Mouse (Mus musculus): ENCODE measurements around the gene Clrn3.

Gene Clrn3

GRCm38 (mm10) chr7:135487423-135487822 lies 41.0 kb downstream of the Clrn3 start:
- DNase-seq (ENCODE audit: low spot score in 2 of 2): peak; percentile 36 to 72

DNA sequence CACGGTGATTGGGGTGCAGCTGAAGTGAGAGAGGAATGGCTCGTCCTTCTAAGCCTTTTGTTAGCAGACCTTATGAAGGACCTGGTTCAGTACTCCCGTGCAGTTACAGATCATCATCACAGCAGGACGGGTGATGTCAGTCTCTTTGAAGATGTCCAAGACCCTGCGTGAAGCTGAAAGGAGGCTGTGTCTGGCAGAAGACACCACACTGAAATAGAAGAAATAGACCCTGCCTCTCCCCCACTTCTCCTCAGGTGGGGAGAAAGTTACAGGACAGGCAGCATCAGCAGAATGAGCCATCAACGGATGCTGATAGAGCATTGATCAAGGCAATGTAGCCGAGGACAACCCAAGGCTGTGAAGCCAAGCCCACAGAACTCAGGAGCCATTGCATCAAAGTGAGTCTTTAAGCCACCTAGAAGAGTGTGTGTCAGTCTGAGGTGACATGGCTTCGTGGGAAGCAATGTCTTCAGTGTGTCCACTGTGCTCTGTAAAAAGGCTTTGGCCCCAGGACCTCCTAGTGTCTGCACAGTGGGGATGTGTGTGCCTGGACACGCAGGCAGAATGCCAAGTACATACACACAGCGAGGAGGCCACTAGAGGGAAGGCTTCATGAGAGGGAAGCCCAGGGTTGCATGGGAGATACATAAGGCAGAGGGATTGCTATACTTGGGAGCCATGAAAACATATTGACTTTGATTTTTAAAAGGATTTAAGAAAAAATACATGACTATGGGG lies 41.6 kb downstream of the Clrn3 start:
- DNase-seq (ENCODE audit: low spot score in 2 of 2): no peak

- DNase-seq (ENCODE audit: low spot score in 2 of 2): peak in 1 of 2 experiments; percentile 60
Observed at GRCm38 (mm10) chr7:135485796-135486410, 42.6 kb downstream of the Clrn3 start.

- no peak for DNase-seq (ENCODE audit: low spot score in 2 of 2)
Observed at GRCm38 (mm10) chr7:135485116-135485795, 43.2 kb downstream of the Clrn3 start.

GRCm38 (mm10) chr7:135484341-135484740 lies 44.1 kb downstream of the Clrn3 start:
- DNase-seq (ENCODE audit: low spot score in 2 of 2): no peak

DNA sequence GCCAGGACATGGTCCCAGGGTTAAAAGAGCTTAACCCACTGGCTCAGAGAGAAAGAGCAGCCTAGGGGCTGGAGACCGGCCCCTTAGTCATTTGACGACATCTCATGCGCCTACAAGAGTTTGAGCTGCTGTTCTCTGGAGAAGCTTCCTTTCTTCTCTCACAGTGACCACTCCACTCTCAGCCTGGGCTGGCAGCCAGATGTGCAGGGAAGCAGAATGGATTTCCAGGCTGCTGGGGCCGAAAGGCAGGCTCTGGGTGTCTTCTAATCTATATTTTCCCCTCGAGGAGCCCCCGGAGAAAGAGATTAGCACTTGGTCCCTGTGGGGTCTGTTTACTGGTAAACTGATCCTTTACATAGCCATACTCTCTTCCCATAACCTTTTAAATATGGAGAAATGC lies 44.7 kb downstream of the Clrn3 start:
- no peak for DNase-seq (ENCODE audit: low spot score in 2 of 2)

GRCm38 (mm10) chr7:135481150-135481549 lies 47.3 kb downstream of the Clrn3 start:
- DNase-seq (ENCODE audit: low spot score in 2 of 2): no peak

DNA sequence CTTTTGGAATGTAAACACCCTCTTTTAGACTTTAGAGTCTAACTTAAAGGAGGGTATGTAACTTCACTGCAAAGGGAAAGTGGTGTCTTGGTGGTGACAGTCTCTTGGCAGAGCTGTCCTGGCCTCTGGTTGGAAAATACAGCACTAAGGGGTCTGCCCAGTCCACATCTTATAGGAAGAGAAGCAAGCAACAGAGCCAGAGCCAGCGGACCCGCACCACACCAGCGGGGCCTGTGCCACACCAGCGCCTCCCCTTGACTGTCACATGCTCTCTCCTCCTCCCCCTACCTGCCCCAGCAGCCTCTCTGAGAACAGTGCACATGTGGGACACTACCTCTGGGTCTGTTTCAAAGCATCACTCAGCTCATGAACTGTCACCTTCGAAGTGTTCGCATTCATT lies 48.5 kb downstream of the Clrn3 start:
- DNase-seq (ENCODE audit: low spot score in 2 of 2): no peak

DNA sequence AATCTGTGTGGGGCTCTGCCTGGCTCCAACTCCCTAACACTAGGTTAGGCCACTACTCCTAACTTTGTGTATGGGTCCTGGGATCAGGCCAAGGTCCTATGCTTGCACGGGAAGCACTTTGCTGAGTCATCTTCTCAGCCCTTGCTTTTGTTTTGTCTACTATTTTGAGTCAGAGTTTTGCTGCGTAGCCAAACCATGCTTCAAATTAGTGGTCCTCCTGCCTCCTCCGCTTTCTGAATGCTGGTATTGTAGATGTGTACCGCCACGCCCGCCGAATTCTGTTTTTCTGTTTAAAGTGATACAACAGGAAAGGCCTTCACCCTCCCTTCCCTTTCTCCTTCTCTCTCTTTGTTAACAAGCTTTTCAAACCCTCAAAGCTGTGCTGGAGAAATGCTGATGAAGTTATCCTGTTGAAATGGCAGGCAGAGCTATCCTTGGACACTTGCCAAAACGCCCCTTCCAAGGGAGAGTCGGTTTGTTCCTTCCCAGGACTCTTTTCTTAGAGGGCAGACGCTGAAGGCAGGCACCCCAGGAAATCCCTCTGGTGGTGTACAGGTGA lies 49.1 kb downstream of the Clrn3 start:
- DNase-seq (ENCODE audit: low spot score in 2 of 2): no peak

GRCm38 (mm10) chr7:135477256-135477655 lies 51.2 kb downstream of the Clrn3 start:
- no peak for DNase-seq (ENCODE audit: low spot score in 2 of 2)

DNA sequence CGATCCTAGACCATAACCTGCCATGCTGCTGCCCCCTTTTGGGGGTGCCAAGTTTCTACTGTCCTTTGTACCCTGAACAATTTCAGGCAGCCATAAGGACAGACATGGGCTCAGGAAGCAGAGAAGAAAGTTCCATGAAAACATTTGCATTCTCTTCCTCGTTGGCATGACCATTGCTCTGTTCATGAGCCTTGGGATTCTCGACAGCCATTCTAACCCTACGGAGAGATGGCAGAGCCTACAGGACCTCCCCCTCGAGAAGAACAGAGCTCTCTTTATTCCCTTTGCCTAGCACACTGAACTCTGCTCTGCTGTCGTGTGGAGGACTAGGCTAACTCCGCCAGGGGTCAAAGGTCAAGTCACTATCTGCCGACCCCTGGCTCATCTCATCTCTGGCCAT lies 52.5 kb downstream of the Clrn3 start:
- DNase-seq (ENCODE audit: low spot score in 2 of 2): no peak

GRCm38 (mm10) chr7:135470319-135470718 lies 58.1 kb downstream of the Clrn3 start:
- DNase-seq (ENCODE audit: low spot score in 2 of 2): no peak

DNA sequence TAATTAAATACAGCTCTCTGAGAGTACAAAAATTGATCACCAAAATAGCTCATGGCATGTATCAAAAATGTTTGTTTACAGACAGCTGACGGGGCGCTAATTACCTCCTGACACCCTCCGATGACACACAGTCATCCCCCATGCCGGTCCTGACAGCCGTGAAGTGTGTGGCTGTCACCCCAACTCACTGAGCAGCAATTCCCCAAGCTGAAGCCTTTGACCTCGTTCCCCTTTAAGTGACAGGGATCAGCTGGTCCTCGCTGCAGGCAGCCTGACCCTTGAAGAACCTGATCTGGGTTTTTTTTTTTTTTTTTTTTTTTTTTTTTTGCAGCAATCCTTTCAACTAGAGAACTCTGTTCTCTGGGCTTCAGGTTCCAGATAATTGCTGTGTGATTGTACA lies 59.8 kb downstream of the Clrn3 start:
- no peak for DNase-seq (ENCODE audit: low spot score in 2 of 2)

DNA sequence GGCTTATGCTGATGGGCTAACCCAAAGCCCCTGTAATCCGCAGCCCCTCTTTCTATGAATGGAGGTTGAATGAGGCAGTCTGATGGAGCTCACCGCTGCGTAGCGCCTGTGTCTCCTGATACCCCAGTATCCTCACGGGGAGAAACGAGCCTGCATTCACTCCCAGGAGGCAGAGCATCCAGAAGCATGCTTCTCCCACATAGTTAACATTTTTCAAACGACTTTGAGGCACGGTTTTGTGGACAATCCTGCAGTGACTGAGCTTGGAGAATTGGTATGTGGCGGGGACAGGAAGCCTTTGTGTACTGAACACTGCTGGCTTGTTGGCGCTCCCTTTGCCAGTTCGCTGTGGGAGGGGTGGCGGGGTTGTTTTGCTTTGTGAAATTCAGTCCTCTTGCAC lies 63.2 kb downstream of the Clrn3 start:
- DNase-seq (ENCODE audit: low spot score in 2 of 2): no peak

GRCm38 (mm10) chr7:135464689-135465259 lies 63.7 kb downstream of the Clrn3 start:
- DNase-seq (ENCODE audit: low spot score in 2 of 2): peak in 1 of 2 experiments; percentile 71

Measured in frontal cortex, postnatal 14 days (tissue).